Mouse (Mus musculus): Measurements from ENCODE around the gene Cnga2. TPM values are rescaled to one million over a fixed set of nuclear protein-coding genes. Genes with fewer than 3 reads are reported as not detected.
"Not testable (repeated sequence)": the region's sequence is repeated elsewhere in the genome, so short reads cannot be mapped to it uniquely, and the experiment has no call there.

The Cnga2 gene
- not detected for total RNA-seq (2022)

GRCm38 (mm10) chrX:71991549-71991948 is at the start of gene Cnga2:
TSS of gene Cnga2 (plus strand) at chrX:71991849.
- no peak for DNase-seq (ENCODE audit: low spot score)

- DNase-seq (ENCODE audit: low spot score): peak; percentile 31
Observed at GRCm38 (mm10) chrX:71946631-71947030, 45.0 kb upstream of the Cnga2 start.

DNA sequence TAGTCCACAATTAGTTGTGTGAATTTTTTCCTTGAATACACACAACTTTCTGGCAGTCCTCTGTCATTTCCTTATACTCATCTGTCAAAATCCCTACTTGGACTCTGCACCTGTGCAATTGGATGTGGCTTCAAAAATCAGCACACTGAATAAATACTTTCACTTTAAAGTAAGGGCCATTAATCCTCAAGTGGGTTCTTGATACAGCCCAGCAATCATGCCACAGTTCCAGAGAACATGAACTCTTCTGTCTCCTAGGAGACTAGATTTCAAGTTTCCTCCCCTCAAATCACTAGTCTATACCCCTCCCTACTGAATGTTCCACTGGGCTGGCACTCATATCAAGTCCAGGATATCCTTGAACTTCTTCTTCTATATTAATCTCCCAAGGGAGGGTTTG is 33.3 kb upstream of the Cnga2 start:
- no peak for DNase-seq (ENCODE audit: low spot score)

- no peak for DNase-seq (ENCODE audit: low spot score)
Observed at GRCm38 (mm10) chrX:71962073-71963051, 29.3 kb upstream of the Cnga2 start, which contains the start of gene Prrg3. TSS of gene Prrg3 (plus strand) at chrX:71962624.

DNA sequence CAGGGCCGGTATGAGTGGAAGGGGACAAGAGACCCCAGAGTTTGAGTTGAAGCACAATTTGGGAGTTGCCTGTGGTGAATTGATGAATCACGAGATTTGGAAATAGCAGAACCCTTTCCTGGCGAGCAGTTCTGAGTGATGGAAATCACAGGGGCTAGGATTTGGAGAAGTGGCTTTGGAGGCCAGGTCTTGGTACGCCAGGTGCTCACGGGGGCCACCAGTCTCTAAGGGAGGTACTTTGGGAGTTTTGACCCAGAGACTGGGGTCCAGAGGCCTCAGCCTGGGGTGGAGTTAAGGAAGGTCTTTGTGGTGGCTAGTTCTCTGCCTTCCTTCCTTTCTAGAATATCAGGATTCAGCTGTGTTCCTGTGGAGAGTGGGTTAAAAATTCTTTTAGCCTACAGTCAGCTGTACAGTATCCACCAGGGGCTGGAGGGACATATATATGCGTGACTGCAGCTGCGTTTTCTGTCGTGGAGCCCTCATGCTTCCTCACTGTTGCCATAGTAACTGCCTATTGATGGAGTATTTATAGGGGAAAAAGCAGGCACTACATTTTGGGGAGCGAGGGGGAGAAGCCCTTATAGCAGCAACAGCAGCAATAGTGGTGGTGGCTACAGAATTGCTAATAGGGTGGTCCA is 28.3 kb upstream of the Cnga2 start:
- DNase-seq (ENCODE audit: low spot score): no peak

DNA sequence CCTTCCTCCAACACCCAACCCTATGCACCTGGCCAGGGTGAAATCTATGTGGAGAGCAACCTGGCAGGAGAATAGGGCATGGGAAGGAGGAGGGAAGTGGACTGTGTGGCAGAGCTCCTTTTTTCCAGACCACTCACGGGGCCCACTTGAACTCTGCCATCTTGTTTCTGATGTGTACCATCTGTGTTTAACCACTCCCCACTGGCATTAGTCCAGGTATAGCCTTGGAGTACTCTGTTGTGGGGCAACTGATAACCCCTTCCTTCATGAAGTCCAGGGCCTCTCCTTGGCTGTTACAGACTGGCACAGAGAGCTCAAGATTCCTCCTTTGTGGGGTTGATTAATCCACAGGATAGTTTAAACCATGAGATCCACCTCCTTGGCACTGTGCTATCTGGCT is 23.4 kb upstream of the Cnga2 start:
- DNase-seq (ENCODE audit: low spot score): no peak

DNA sequence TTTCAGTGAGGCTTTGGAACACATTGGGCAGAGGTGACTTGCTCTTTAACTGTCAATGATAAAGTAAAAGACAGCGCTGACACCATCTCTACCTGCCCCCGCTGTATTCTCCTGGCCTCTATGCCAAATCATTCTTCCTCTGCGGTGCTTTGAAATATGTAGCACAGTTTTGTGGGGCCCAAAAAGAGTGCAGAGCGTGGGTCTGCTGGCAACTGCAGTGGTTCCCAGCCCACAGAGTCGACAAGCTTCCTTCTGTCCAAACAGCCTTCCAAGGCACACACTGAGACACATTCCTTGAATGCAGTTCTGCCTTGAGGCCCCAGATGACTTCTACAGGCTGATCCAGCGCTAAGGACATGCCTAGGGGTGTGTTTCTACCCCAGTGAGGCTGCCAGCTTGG is 22.8 kb upstream of the Cnga2 start:
- DNase-seq (ENCODE audit: low spot score): no peak

- DNase-seq (ENCODE audit: low spot score): no peak
Observed at GRCm38 (mm10) chrX:71971325-71971724, 20.3 kb upstream of the Cnga2 start.

- DNase-seq (ENCODE audit: low spot score): no peak
Observed at GRCm38 (mm10) chrX:71972686-71973085, 19.0 kb upstream of the Cnga2 start, which contains the start of gene Fate1. TSS of gene Fate1 (plus strand) at chrX:71972986.

- not testable (repeated sequence) for DNase-seq (ENCODE audit: low spot score)
Observed at GRCm38 (mm10) chrX:71977681-71978080, 14.0 kb upstream of the Cnga2 start.

DNA sequence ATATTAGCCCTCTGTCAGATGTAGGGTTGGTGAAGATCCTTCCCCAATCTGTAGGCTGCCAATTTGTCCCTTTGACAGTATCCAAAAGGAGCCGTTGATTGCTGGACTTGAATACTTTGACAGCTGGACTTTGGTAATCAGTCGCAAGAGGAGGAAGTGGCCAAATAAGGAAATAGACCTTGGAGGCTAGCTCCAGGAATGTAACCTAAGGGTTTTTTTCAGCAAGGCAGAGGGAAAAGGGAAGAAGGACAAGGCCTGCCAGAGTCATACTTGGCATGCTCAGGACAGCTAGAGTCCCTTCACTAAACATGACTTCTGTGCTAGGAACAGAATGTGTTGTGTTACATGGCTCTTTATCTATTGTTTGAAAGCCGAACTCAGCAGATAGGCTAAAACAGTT is 11.2 kb upstream of the Cnga2 start:
- DNase-seq (ENCODE audit: low spot score): no peak

GRCm38 (mm10) chrX:71981322-71981721 is 10.3 kb upstream of the Cnga2 start:
- no peak for DNase-seq (ENCODE audit: low spot score)

GRCm38 (mm10) chrX:71983205-71983604 is 8.4 kb upstream of the Cnga2 start:
- DNase-seq (ENCODE audit: low spot score): no peak

- DNase-seq (ENCODE audit: low spot score): no peak
Observed at GRCm38 (mm10) chrX:71983775-71984174, 7.9 kb upstream of the Cnga2 start.

DNA sequence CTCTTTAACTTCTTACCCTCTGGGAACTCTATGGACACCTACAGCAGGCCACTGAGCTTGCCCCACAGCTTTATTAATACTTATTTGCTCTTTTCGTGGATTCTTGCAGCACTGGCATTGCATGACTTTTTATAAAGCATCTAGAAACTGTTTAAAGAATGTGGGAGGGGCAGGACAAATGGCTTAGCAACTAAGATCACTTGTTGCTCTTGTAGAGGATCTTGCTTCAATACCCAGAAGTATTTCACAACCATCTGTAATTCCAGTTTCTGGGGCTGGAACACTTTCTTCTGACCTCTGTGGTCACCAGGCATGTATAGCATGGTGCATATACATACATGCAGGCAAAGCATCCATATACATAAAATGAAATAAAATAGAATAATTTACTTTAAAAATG is 4.3 kb downstream of the Cnga2 start:
- DNase-seq (ENCODE audit: low spot score): no peak

- no peak for DNase-seq (ENCODE audit: low spot score)
Observed at GRCm38 (mm10) chrX:72009930-72010329, 18.3 kb downstream of the Cnga2 start.

DNA sequence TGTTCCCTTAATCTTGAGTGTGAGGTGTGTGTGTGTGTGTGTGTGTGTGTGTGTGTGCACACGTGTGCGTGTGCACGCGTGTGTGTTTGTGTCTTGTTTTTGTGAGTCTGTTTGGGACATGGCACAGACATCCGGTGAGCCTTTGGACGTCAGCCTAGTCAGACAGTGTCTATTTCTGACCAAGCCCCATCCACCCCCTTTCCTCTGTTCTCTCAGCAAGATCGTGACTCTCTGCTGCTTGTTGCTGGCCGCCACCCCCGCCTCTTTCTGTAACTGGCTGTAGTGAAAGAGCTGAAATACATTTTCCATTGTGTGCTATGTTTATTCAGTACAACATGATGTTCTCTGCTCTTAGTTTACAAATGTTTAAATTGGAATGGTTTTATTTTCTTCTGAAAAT is 20.6 kb downstream of the Cnga2 start:
- peak; percentile 42 for DNase-seq (ENCODE audit: low spot score)

DNA sequence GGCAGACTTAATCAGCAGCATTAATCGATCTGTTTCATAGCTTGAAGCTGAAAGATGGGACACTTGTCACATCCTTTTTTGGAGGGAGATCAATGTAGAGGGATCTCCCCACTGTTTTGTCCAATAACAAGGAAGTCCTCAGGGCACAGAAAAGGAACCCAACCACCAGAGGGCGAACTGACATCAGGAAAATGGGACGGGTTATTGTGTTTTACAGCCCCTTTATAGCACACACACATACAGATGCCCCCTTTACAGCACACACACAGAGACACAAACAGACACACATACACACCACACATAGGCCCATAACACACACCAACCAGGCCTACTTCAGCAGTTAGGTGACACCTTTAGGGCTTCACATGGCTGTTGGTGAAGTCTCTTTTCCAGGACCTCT is 21.2 kb downstream of the Cnga2 start:
- DNase-seq (ENCODE audit: low spot score): peak; percentile 21

DNA sequence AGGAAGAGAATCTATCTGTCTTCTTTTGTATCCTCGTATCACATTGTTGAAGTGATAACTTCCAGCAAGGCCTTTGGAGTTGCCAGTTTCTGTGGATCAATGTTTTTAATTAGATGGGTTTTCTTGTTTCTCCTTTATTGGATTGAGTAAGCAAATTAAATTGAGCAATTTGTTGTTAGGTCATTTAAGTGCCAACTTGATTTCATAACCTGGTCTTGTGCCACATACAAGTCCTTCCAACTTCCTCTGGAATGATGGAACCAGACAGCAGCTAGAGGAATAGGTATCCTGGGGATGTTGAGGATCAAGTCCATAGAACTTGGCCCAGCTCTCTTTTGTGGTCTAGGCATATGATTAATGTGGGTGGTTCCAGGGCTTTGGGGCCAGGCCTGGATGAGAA is 30.6 kb downstream of the Cnga2 start:
- DNase-seq (ENCODE audit: low spot score): no peak

DNA sequence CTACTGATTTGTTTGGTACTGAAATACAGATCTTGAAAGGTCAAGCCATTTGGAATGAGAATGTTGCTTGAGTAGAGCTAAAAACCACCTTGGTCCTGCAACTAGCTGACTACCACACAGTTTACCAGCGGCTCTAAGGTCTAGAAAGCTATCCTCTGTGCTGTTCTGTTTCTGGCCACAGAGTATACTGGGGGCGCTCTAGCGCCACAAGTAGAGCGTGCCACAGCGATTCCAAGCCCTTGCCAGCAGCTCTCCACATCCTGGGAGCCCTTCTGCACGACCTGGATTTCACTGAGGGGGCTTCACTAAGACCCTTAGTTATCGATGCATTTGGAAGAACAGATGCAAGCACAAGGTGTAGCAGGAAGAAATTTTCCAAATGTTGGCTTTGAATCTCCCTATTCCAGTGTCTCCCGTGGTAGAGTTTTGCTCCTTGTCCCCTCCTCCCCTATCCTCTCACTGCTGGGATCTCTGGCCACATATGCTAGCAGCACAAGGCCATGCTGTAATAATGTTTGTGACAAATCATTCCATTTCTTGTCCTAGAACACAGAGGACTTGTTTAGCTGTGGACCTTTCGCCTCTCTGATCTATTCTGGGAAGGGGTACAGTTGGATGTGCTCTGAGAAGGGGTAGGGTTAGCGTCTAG is 31.2 kb downstream of the Cnga2 start:
- no peak for DNase-seq (ENCODE audit: low spot score)

GRCm38 (mm10) chrX:72023542-72023941 is 31.9 kb downstream of the Cnga2 start:
- no peak for DNase-seq (ENCODE audit: low spot score)

- peak; percentile 2 for DNase-seq (ENCODE audit: low spot score)
Observed at GRCm38 (mm10) chrX:72044056-72044455, 52.4 kb downstream of the Cnga2 start.

All from heart, adult 8-10 months (tissue).